Mouse (Mus musculus) liver, postnatal 0 days (tissue): ENCODE measurements at regions not wholly inside any gene's neighbourhood (a gene's known extent, or its start where the extent isn't known, plus 50 kb on each side); places are given as distances from the start of the nearest gene placed in this dataset.

Source experiments
- CTCF ChIP-seq: sonication (generic); IDR thresholded peaks from 2 replicates; pipeline ENCODE4 v1.5.1; 2016; ENCODE audit warnings: antibody characterized with exemption, low read depth
- EP300 ChIP-seq: IDR thresholded peaks from 2 replicates; pipeline ENCODE4 v1.6.1; 2016; ENCODE audit warnings: antibody characterized with exemption, low read depth, mild to moderate bottlenecking

DNA sequence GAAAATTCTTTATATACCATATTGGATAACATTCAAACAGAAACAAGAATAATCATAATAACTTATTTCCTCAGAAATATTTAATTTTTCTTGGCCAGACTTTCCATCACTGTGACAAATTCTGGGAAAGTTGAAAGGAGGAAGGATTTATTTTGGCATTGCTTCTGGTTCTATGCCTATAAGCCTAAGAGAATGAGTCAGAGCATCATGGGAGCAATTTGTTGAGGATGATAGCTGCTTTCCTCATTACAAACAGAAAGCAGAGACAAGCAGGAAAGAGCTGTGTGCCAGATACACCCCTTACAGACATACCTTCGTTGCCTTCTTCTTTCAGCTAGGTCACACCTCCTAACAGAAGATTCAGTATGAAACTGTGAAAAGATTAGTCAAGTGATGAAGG is 115.3 kb downstream of the Rgs21 start:
- TF ChIP-seq CTCF, result no peak
- no peak for TF ChIP-seq EP300
